Mouse (Mus musculus) large intestine, adult 2 months (tissue): ENCODE data around the gene Chchd1. TPM values are rescaled to one million over a fixed set of nuclear protein-coding genes. Genes with fewer than 3 reads are reported as not detected.

ENCODE experiments used
- DNase-seq: peaks from one replicate; pipeline ENCODE4 v3.0.0-alpha.2; 2012; ENCODE audit warnings: low read depth, low spot score
- WGBS: fragments of 180-500 bp; shearing (Covaris S2); methylation state at CpG from one replicate; pipeline ENCODE4 v1.1.7; 2018; 5-methylcytosine and 5-hydroxymethylcytosine counted together
- polyA plus RNA-seq: library from polyadenylated mRNA; depleted of rRNA; stranded (reverse); fragments of >200 nt; gene quantifications from 2 replicates; pipeline ENCODE4 v1.2.3, GENCODE M21; 2012; rRNA removed

The Chchd1 gene
- 42.2 and 47.2 TPM in 2 replicates for polyA plus RNA-seq

DNA sequence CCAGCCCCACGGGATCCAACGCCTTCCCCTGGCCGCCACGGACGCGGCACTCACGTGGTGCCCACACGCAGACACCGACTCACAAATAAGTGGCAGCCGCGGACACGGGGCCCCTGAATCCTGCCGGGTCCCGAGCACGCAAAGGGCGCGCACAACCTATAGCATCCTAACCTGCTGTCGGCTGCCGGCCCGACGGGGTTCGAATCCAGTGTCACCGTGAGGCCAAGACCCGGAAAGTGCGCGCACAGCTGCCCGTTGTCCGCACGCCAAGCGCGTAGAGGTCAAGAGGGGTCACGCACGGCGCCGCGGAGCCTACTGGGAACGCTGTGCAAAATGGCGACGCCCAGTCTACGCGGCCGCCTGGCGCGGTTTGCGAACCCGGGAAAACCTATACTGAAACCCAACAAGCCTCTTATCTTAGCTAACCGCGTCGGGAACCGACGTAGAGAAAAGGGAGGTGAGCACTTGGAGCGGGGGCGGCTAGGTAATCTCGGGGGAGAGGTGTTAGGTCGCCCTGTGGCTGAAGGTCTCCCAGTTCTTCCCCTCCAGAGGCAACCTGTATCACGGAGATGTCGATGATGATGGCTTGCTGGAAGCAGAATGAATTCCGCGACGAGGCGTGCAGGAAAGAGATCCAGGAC, at the start of gene Chchd1:
Gene Chchd1, plus strand, starts transcription at position 266 of the 641 bp plus-strand sequence.
- under 1% methylated on average over 61 of the region's 61 CpGs for WGBS
- no peak for DNase-seq

DNA sequence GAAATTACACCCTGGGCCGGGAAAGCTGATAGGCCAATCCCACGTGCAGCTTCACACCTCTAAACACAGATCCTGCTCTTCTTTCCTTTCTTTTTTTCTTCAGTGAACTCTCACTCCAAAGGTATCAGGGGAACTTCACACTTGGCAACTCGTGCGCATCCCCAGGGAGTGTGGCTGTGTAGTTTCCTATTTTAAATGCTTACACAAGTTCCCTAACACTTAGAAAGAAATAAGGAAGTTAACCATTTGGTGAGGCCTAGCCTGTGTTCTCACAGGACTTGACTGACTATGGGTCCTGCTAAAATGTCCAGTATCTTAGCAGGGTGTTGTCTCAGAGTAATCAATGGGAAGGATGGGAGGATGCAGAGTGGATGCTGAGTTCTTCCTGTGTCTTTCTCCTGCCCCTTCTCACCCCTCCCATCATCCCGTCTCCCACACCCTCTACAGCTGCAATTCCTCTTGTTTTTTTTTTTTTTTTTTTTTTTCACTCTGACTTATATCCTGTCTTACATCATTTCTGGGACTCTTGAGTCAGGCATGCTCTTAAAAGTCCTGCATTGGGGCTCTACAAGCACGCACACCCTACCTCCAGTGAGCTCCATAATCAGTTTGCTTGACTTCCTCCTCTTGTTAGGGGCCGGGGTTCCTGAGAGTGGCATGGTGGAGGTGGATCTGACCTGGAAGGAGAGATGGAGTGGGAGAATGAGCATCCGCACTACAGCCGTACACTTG, 48.0 kb upstream of the Chchd1 start:
- 61% methylated on average over 9 of the region's 9 CpGs for WGBS
- no peak for DNase-seq

DNA sequence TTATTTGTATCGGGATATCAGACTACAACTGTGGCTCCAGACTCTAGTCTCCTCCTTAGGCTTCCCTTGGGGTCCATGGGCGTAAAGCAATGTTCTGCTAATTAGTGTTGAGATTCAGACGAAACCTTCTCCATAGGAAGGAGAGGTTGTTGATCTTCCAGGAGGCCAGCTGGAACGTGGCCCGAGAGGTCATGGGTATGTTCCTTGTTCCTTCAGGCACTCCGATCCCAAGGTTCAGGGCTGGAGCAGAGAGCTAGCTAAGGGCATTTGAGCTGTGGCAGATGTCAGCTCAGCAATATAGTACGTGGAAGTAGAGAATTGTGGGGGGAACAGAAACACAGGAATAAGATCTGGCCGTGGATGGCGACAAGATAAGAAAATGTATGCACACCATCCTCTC, 47.1 kb upstream of the Chchd1 start:
- no peak for DNase-seq
- 66% methylated on average over 9 of the region's 9 CpGs for WGBS

DNA sequence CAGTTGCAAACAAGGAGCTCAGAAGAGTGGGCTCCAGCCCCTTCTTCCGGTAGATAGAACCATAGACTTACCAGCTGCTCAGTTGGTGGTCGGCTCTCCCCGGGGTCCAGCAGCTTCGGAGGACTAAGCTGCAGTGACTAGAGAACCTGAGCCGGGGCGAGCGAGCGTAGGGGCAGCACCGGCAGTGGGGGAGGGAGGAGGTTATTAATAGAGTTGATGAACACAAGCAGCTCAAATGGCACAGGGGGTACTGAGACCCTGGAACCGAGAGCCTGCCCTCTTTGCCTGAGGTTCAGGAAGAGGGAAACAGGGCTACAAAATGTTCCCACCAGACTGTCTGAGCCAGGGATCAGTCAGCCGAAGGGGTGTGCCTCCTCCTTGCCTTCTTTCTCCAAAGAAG, 46.4 kb upstream of the Chchd1 start, which contains the start of gene Myoz1:
Gene Myoz1, minus strand, starts transcription at position 180 of the 400 bp plus-strand sequence.
- DNase-seq, result no peak
- 70% methylated on average over 11 of the region's 11 CpGs for WGBS

DNA sequence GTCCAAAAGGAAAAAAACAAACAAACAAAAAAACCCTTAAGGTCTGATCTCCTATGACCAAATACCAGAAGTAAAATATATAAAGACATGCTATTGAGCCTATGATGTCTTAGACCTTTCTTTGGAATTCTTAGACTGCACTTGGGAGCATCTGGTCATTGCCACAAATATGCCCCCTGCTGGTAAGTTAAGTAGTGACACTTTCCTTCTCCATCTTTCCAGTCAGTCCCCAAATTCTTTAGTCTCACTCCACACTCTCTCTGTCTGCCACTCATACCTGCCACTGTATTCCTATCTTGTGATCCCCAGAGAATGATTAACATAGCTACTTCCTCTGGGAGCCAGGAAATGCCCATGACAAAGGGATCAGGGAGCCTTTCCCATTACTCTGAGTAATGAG, 44.5 kb upstream of the Chchd1 start:
- DNase-seq, result no peak

DNA sequence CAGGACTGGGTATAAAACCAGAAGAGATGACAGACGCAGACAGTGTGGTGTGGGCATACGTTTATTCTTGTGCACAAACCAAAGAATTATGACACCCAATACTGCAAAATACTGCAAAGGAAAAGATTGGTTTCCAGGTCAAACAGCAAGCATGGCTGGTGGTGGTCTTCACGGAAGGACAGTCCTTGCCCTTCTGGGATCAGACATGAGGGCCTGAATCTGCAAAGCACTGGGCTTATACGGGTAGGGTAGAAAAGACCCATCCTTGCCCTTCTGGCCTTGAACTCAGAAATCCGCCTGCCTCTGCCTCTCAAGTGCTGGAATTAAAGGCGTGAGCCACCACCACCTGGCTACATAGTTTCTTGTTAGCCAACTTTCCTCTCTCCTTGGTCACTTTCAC, 43.9 kb upstream of the Chchd1 start:
- DNase-seq, result no peak
- 88% methylated on average over 6 of the region's 6 CpGs for WGBS

DNA sequence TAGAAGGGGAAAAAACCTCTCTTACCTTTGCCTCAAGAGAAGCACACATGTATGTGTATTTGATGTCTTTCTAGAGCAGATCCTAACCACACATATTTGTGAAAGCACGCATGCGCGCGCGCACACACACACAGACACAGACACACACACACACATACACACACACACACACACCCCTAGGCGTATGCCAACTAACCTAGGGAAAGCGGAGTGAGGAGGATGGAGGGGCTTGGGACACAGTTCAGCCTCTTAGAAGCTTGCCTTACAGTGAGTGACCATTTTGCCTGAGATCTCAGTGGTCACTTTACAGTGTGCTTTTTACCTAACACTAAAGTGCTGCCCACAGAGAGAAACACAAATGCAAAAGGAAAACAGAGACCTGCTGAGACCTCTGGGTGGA, 43.1 kb upstream of the Chchd1 start:
- no peak for DNase-seq
- WGBS, result 98% methylated on average over 7 of the region's 7 CpGs

DNA sequence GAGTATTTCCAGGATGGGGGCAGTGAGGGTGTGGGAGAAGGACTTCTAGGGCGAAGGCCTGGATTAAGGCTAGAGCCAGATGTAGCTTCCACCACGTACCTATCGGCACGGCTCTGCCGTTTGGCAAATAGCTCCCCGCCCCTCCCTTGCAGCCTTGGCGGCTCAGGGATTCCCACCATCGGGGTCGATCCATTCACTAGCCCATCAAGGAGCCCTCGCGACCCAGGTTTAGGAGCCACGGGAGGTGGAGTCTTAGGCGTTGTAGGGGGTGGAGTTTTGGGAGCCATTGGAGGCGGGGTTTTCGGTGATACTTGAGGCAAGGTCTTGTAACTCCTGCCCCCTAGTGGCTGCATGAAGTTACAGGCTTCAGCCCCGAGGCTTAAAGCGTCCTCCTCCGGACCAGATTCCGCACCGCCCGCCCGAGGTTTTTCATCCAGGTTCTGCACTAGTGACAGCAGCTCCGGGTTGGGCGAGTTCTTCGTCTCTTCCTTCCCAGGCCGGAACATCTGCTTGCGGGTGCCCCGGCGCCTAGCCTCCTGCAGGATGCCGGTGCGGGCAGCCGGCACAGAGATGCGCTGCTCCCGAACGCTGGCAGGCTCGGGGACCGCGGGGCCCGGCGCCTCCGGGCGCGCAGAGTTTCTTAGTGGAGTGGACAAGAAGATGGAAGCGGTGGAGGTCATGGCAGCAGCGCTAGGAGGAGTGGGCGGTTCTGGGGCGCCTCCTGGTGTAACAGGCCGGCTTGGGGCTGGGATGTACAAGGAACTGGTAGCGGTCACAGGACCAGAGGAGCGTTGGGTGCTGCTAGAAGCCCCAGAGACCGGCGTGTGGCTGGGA, 41.8 kb upstream of the Chchd1 start:
- 2% methylated on average over 52 of the region's 52 CpGs for WGBS
- DNase-seq, result peak; percentile 91

DNA sequence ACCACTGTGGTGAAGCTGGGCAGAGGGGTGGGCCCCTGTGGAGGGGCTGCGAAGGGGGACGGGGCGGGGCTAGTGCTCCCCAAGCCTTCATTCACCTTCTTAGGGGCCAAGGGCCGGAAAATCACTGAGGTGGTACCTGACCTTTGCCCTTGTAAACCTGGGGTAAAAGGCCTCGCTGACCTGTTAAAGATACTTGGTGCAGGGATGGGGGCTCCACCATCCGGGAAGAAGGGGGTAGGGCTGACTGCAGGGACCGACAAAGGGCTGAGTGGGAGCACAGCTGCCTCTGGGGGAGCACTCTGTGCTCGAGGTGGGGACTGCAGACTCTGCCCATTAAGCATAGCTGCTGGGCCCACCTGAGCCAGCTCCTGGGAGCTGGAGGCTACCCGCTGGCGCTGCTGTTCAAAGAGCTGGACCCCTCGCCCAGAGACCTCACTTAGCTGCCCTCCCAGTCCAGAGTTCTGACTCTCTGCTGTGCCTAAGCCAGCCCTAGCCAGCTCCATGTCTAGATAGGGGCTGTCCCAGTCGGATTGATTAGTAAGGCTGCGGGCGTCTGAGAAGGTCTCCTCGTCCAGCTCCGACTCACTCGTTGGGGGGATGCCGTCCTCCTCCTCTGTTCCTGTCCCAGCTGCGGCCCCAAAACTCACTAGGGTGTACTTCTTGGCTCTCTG, 41.0 kb upstream of the Chchd1 start:
- 34% methylated on average over 19 of the region's 19 CpGs for WGBS
- no peak for DNase-seq

DNA sequence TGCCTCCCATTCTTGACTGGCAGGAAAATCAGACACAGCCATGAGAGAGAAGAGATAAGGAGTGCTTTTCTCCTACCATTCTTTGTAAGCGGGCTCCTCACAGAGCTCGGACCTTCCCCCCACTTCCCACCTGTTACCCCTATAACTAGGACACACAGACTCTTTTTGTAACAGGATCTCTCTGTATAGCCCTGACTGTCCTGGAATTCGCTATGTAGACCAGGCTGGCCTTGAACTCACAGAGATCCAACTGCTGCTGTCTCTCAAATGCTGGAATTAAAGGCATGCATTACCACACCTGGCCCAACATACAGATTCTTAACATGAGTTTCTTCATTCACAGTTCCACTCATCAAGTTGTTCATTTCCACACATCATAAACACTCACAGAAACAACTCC, 40.1 kb upstream of the Chchd1 start:
- no peak for DNase-seq
- WGBS, result 97% methylated on average over 3 of the region's 3 CpGs

DNA sequence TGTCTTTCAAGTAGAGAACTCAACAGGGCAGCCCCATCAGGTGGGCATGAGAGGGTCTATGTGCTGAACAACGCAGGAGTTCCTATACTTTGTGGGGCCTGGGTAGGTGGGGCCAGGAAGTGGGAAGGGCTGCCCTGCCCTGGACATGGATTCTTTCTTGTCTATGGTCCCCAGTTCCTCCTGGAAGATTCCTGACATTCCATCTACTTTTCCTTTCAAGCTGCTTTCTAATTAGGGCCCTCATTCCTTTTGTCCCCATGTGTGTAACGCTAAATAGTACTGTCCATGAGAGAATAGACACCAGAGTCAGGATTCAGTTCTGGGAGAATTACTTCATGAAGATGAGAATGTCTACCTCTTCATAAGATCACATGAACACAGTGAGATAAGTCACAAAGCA, 39.2 kb upstream of the Chchd1 start:
- DNase-seq, result no peak
- WGBS, result 56% methylated on average over 2 of the region's 2 CpGs

DNA sequence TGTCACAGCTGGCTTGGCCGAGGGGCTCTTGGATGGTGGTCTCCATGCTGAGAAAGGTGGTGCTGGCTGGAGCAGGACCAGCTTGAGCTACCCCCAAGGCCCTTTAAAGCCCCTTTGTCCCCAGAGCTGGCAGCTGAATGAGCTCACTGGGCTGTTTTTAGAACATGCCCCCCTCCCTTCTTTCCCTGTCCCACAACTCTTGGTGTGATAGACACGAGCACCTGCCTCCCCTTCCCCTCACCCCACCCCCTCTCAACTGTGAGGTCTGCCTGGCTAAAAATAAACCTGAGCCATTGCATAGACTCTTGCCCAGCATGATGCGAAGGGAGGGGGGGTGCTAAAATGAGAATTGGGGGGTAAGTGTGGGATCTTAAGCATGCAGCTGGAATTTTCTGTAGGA, 38.4 kb upstream of the Chchd1 start:
- no peak for DNase-seq
- WGBS, result 57% methylated on average over 3 of the region's 3 CpGs

DNA sequence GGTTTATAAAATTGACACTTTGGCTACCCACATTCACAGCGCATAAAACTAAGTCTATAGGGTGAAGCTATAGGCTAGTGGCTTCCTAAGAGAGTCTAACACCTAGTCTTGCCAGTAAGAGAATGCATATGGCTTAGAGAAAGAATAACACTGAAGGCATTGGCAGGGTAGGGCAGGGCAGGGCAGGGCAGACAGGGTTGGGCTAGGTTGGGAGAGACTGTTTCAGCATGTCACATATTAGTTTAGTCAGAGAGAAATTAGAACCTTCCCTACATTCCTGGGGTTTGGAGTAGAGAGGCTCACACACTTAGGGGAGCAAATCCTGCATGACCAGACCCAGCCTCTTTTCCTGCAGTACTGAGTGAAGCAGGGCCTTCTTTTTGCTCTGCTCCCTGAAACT, 35.3 kb upstream of the Chchd1 start:
- DNase-seq, result no peak
- 53% methylated on average over 1 of the region's 1 CpGs for WGBS

DNA sequence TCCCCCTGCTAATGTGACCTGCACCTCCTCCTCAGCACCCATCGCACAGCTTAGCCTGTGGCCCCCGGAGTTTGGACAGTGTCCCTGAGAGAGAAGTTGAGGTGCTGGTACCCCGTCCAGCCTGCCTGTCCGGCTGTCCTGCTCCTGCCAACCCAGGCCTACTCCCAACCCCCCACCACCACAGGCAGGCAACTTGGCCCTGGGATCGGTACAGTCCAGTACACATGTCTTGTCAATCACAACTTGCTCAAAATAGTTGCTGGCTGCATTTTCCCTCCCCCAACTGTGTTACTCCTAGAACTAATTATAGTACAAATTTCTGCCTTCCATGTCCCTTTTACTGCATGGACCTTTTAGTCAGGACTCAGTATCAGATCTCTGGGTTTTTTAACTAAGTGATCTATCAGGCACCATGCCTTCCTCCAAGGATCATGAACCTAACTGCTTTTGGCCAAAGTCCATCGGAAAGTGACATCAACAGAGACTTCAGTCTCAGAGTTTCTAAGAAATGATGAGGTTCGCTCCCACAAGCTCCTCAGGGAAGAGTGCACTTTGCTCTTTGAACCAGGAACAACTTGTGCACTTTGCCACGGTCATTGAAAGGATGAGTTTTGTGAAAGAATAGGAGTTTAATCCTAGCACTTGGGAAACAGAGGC, 34.5 kb upstream of the Chchd1 start, which contains the start of gene Synpo2l:
Gene Synpo2l, minus strand, starts transcription at position 201 of the 657 bp plus-strand sequence.
- DNase-seq, result no peak
- 64% methylated on average over 8 of the region's 8 CpGs for WGBS

DNA sequence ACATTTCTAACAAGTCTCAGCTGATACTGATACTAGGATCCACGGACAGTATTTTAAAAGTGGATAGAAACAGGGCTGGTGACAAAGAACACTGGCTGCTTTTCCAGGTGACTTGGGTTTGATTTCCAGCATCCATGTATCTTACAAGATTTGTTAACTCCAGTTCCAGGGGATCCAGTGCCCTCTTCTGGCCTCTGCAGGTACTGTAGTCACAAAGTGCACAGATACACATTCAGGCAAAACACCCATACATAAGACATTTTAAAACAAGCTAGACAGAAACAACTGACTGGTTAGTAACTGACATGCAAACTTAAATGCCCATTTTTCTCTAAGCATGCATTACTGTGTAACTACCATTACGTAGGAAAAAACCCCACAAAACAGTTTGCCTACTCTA, 29.8 kb upstream of the Chchd1 start:
- over 99% methylated on average over 2 of the region's 2 CpGs for WGBS
- DNase-seq, result no peak

DNA sequence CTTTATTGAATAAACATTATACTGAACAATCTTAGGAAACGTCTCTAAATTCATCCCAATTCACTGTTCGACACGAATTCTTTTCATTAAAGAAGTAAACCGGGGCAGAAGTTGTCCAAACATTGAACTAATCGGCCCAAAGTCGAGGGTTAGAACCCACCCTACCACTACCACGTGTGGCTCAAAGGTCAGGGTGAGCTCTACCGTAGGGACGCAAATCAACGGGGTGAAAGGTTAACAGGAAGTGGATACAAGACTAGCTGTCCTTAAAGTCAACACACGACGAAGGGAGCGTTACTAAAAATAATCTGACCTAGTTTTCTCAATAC, 29.1 kb upstream of the Chchd1 start:
- 5% methylated on average over 13 of the region's 13 CpGs for WGBS
- DNase-seq, result peak; percentile 82

DNA sequence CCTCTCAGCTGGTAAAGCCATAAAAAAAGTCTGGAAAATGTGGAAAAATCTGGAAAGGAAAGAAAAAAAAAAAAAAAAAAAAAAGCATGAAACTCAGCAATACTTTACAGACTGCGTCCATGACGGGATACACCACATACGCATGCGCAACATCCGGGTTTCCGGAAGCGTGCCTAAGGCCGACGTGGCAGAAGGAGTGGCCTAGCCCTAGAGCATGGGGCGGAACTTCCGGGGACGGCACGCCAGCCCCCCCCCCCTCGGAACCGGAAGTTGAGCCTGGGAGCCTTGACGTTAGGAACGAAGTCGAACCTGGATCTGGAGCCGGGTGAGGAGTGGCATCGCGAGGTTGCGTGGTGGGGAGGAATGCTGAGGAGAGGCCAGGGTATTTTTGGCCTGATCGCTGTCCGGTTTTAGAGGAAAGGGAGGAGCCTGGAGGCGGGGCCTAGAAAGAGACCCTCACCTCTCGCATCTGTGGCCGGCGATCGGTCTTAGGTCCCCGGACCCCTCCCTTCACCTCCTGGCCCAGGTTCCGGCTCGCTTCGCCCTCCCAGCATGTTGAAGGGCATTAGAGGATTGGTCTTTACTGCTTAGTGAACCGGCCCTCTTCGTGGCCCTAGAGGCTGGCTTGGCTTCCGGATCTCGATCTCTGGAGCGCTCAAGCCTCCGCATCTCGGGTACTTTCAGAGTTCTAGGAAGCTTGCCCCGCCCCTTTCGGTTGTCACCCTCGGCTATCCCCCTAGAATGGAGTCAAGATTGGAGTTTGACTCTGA, 28.6 kb upstream of the Chchd1 start, which contains the start of gene Sec24c:
Gene Sec24c, plus strand, starts transcription at position 245 of the 770 bp plus-strand sequence.
- peak; percentile 98 for DNase-seq
- under 1% methylated on average over 43 of the region's 43 CpGs for WGBS

DNA sequence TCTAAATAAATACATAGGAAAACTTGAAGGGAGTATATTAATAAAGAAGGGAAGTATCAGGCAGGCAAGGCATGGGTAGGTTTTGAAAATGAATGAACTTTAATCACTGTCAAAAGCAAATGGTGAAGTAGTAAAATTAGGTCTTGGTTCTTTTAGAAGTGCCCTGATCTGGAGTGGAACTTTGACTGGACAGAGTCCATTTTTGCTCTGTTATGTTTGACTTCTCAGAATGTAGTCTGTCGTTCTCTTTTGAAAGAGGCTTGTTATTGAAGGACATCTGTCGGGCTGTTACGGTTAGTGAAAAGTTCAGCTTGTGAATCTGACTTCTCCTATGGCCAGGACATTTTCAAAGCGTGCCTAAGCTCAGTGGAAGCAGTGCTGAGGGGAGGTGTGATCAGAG, 24.9 kb upstream of the Chchd1 start:
- no peak for DNase-seq
- 80% methylated on average over 4 of the region's 4 CpGs for WGBS

DNA sequence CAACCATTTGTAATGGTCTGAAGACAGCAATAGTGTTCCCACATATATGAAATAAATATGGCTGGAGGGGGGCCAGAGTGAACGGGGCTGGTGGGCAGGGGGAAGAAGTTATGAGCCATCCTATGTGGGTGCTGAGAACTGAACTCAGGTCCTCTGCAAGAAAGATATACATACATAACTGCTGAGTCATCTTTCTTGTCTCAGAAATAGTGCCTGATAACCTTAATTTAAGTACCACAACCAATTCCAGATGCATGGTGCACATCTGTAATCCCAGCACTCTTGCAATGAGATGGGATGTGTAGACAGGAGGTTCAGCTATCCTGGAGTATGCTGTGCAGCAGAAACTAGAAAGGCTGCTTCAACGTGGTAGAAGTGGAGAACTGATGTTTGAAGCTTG, 21.1 kb upstream of the Chchd1 start:
- 84% methylated on average over 2 of the region's 2 CpGs for WGBS
- no peak for DNase-seq
